Mouse (Mus musculus) liver, embryonic 14.5 days (tissue): ENCODE measurements at regions not wholly inside any gene's neighbourhood (a gene's known extent, or its start where the extent isn't known, plus 50 kb on each side); places are given as distances from the start of the nearest gene placed in this dataset. TPM values are rescaled to one million over a fixed set of nuclear protein-coding genes. Genes with fewer than 3 reads are reported as not detected.

Experiments
- ATAC-seq: fragments of 200-750 bp; cut with Nextera tagmentation; 2 replicates; pipeline ENCODE4 v1.8.0; 2017; ENCODE audit warnings: moderate number of reproducible peaks, mild to moderate bottlenecking, moderate library complexity; ENCODE audit not compliant: insufficient read depth
- DNase-seq, 3 experiments: peaks; one replicate each; pipeline ENCODE4 v3.0.0-alpha.2; 2012 to 2013; ENCODE audit warnings: low read depth in 3 of 3, low spot score in 3 of 3
- H3K27ac ChIP-seq: fragments of 300-500 bp; sonication (generic); 2 replicates; pipeline ENCODE4 v1.5.1; 2014; ENCODE audit warnings: moderate library complexity, mild to moderate bottlenecking, control low read depth, inconsistent platforms
- H3K27me3 ChIP-seq: fragments of 300-500 bp; sonication (generic); 2 replicates; pipeline ENCODE4 v1.6.1; 2014; ENCODE audit warnings: mild to moderate bottlenecking, low read length, moderate library complexity; ENCODE audit not compliant: control insufficient read depth, insufficient read depth
- H3K36me3 ChIP-seq: fragments of 300-500 bp; sonication (generic); replicated peaks from 2 replicates; pipeline ENCODE4 v1.6.1; 2014; ENCODE audit warnings: low read depth; ENCODE audit not compliant: control insufficient read depth, insufficient read depth
- H3K4me1 ChIP-seq, 2 experiments: fragments of 200-500 bp in 1 of 2; fragments of 300-500 bp in 1 of 2; sonication (generic) in 1 of 2; replicated peaks; 2 replicates each; pipeline ENCODE4 v1.6.1; 2012 to 2014; ENCODE audit warnings: antibody characterized with exemption in 1 of 2, inconsistent platforms in 1 of 2, low read length in 1 of 2; ENCODE audit not compliant: control insufficient read depth in 2 of 2, insufficient read depth in 2 of 2
- H3K4me2 ChIP-seq: fragments of 300-500 bp; sonication (generic); 2 replicates; pipeline ENCODE4 v1.6.1; 2014; ENCODE audit warnings: low read depth, mild to moderate bottlenecking, control low read depth, moderate library complexity
- H3K4me3 ChIP-seq, 2 experiments: fragments of 200-500 bp in 1 of 2; fragments of 300-500 bp in 1 of 2; sonication (generic) in 1 of 2; 2 replicates each; pipeline ENCODE4 v1.5.1; 2012 to 2014; ENCODE audit warnings: low read depth in 2 of 2, low read length in 2 of 2, mild to moderate bottlenecking in 2 of 2, control low read depth in 1 of 2, inconsistent platforms in 1 of 2, moderate library complexity in 1 of 2; ENCODE audit not compliant: insufficient read depth in 1 of 2
- H3K9ac ChIP-seq: fragments of 300-500 bp; sonication (generic); replicated peaks from 2 replicates; pipeline ENCODE4 v1.6.1; 2014; ENCODE audit warnings: mild to moderate bottlenecking, control low read depth, moderate library complexity
- H3K9me3 ChIP-seq: fragments of 300-500 bp; sonication (generic); 2 replicates; pipeline ENCODE4 v1.6.1; 2016; ENCODE audit warnings: low read length, mixed read lengths; ENCODE audit not compliant: control insufficient read depth
- CTCF ChIP-seq: IDR thresholded peaks from 2 replicates; pipeline ENCODE4 v1.5.1; 2016; ENCODE audit warnings: antibody characterized with exemption, low read depth, control low read depth
- EP300 ChIP-seq: IDR thresholded peaks from 2 replicates; pipeline ENCODE4 v1.6.1; 2016; ENCODE audit warnings: antibody characterized with exemption, low read depth
- WGBS: fragments of 180-500 bp; shearing (Covaris S2); extraction: QIAGEN DNeasy Blood & Tissue Kit; methylation state at CpG from one replicate; pipeline ENCODE4 v1.1.7; 2014; ENCODE audit not compliant: insufficient replicate concordance; 5-methylcytosine and 5-hydroxymethylcytosine counted together
- microRNA-seq: library from miRNA; unstranded; fragments of <30 nt; microRNA quantifications from one replicate; pipeline ENCODE4, GENCODE M21; 2016

GRCm38 (mm10) chr3:134172357-134172756 lies 63.9 kb upstream of the Cxxc4 start:
- no peak overlapping the region for H3K4me2 ChIP-seq
- 26% methylated on average over 3 of the region's 3 CpGs for WGBS
- H3K9ac ChIP-seq: no peak overlapping the region
- no peak overlapping the region for H3K27ac ChIP-seq
- H3K36me3 ChIP-seq: no peaks in the 10 kb centered on the region
- TF ChIP-seq CTCF: no peak
- TF ChIP-seq EP300: no peak
- H3K4me3 ChIP-seq: no peak overlapping the region
- DNase-seq: no peak
- ATAC-seq: no peak
- H3K4me1 ChIP-seq: no peaks in the 10 kb centered on the region
- H3K27me3 ChIP-seq: no peaks in the 10 kb centered on the region
- H3K9me3 ChIP-seq: no peaks in the 10 kb centered on the region

GRCm38 (mm10) chr3:134178491-134179054 lies 57.7 kb upstream of the Cxxc4 start:
- H3K27ac ChIP-seq: no peak overlapping the region
- H3K9ac ChIP-seq: no peak overlapping the region
- no peak overlapping the region for H3K4me2 ChIP-seq
- H3K36me3 ChIP-seq: no peaks in the 10 kb centered on the region
- no peak for TF ChIP-seq CTCF
- no peak for TF ChIP-seq EP300
- no peak for ATAC-seq
- H3K9me3 ChIP-seq: no peaks in the 10 kb centered on the region
- H3K27me3 ChIP-seq: no peaks in the 10 kb centered on the region
- 61% methylated on average over 7 of the region's 7 CpGs for WGBS
- H3K4me1 ChIP-seq: no peaks in the 10 kb centered on the region
- H3K4me3 ChIP-seq: no peak overlapping the region
- DNase-seq: no peak

DNA sequence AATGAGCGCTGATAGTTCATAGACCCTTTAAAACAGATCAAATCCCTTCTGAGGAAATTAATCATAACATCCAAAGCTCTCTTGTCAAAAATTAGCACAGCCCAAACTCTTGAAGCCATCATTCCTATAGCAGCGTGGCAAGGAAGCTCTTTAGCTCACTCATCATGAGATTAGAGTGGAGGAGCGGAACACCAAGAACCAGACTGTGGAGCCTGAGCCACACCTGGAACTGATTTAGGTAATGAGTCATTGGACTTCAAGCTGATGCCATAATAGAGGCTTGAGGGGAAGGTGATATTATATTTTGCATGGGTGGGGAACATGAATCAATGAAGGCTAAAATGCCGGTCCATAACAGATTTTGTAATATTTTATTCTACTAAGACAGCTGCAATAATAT lies 52.2 kb upstream of the Cxxc4 start:
- H3K27me3 ChIP-seq: no peaks in the 10 kb centered on the region
- WGBS: 74% methylated on average over 4 of the region's 4 CpGs

More for the DNA sequence above, 52.2 kb upstream of the Cxxc4 start:
- Histone ChIP-seq H3K36me3 (no peaks in the 10 kb centered on the region), H3K4me1 (no peaks in the 10 kb centered on the region), H3K4me2 (no peak overlapping the region), H3K9me3 (no peaks in the 10 kb centered on the region), H3K27ac (no peak overlapping the region), H3K9ac (no peak overlapping the region), H3K4me3 (no peak overlapping the region)
- no peak for DNase-seq
- no peak for ATAC-seq
- TF ChIP-seq CTCF (no peak), EP300 (no peak)

Small RNA genes in the stretch of these regions (microRNA-seq; reads per million reads assigned to microRNA genes)
- gene Gm44361: not detected
